Mouse (Mus musculus) MEL (cell line): ENCODE measurements around the gene Col19a1. TPM values are rescaled to one million over a fixed set of nuclear protein-coding genes. Genes with fewer than 3 reads are reported as not detected.

Experiments
- DNase-seq: peaks from one replicate; pipeline ENCODE4 v3.0.0; 2011; ENCODE audit warnings: low read depth, low spot score
- H3K27ac ChIP-seq: 2 replicates; pipeline ENCODE4 v1.5.1; 2012; ENCODE audit warnings: low read depth, mild to moderate bottlenecking, control low read depth, low read length, moderate library complexity; ENCODE audit not compliant: control insufficient read depth
- H3K27me3 ChIP-seq, 2 experiments: fragments of 150-350 bp in 1 of 2; sonication (generic) in 1 of 2; 2 replicates each; pipeline ENCODE4 v1.6.1; 2012; ENCODE audit warnings: low read length in 2 of 2, mild to moderate bottlenecking in 2 of 2, improper control_type of control experiment in 1 of 2, moderate library complexity in 1 of 2; ENCODE audit not compliant: insufficient read depth in 2 of 2, control insufficient read depth in 1 of 2
- H3K36me3 ChIP-seq, 2 experiments: 2 replicates each; pipeline ENCODE4 v1.6.1; 2012 to 2014; ENCODE audit warnings: low read length in 2 of 2, improper control_type of control experiment in 1 of 2, inconsistent platforms in 1 of 2, mild to moderate bottlenecking in 1 of 2; ENCODE audit not compliant: insufficient read depth in 2 of 2, control insufficient read depth in 1 of 2
- H3K4me1 ChIP-seq, 2 experiments: fragments of 150-350 bp in 1 of 2; sonication (generic) in 1 of 2; 2 replicates each; pipeline ENCODE4 v1.6.1; 2012; ENCODE audit warnings: low read length in 2 of 2, improper control_type of control experiment in 1 of 2, mild to moderate bottlenecking in 1 of 2; ENCODE audit not compliant: insufficient read depth in 2 of 2, control insufficient read depth in 1 of 2
- H3K4me3 ChIP-seq, 2 experiments: fragments of 150-350 bp in 1 of 2; sonication (generic) in 1 of 2; 2 replicates each; pipeline ENCODE4 v1.5.1; 2012; ENCODE audit warnings: low read depth in 2 of 2, low read length in 2 of 2, mild to moderate bottlenecking in 2 of 2, moderate library complexity in 2 of 2, control low read depth in 1 of 2, improper control_type of control experiment in 1 of 2; ENCODE audit not compliant: control insufficient read depth in 1 of 2, insufficient read depth in 1 of 2
- H3K79me2 ChIP-seq: 2 replicates; pipeline ENCODE4 v1.6.1; 2012; ENCODE audit warnings: mild to moderate bottlenecking, low read length, moderate library complexity; ENCODE audit not compliant: control insufficient read depth, poor library complexity, insufficient read depth
- H3K9ac ChIP-seq: 2 replicates; pipeline ENCODE4 v1.6.1; 2012; ENCODE audit warnings: low read depth, mild to moderate bottlenecking, control low read depth, low read length, moderate library complexity; ENCODE audit not compliant: control insufficient read depth, poor library complexity, severe bottlenecking
- H3K9me3 ChIP-seq: fragments of 150-350 bp; sonication (generic); replicated peaks from 2 replicates; pipeline ENCODE4 v1.6.1; 2012; ENCODE audit warnings: mild to moderate bottlenecking, low read length, improper control_type of control experiment, moderate library complexity; ENCODE audit not compliant: insufficient read depth
- E2F4 ChIP-seq: IDR thresholded peaks from 2 replicates; pipeline ENCODE4 v1.6.1; 2011; ENCODE audit warnings: low read depth, low read length, improper control_type of control experiment, borderline replicate concordance
- EP300 ChIP-seq, 2 experiments: IDR thresholded peaks; 2 replicates each; pipeline ENCODE4 v1.6.1; 2011; ENCODE audit warnings: improper control_type of control experiment in 2 of 2, low read length in 2 of 2, low read depth in 1 of 2, mild to moderate bottlenecking in 1 of 2
- HCFC1 ChIP-seq: IDR thresholded peaks from 2 replicates; pipeline ENCODE4 v1.6.1; 2012; ENCODE audit warnings: low read depth, mild to moderate bottlenecking, inconsistent platforms, low read length, improper control_type of control experiment, moderate library complexity
- MYB ChIP-seq: IDR thresholded peaks from 2 replicates; pipeline ENCODE4 v1.6.1; 2011; ENCODE audit warnings: mild to moderate bottlenecking, low read depth, low read length, improper control_type of control experiment
- NRF1 ChIP-seq: IDR thresholded peaks from 2 replicates; pipeline ENCODE4 v1.6.1; 2014; ENCODE audit warnings: low read depth, mild to moderate bottlenecking, inconsistent platforms, low read length, improper control_type of control experiment, moderate library complexity; ENCODE audit not compliant: poor library complexity, insufficient read depth, severe bottlenecking
- POLR2AphosphoS5 ChIP-seq: IDR thresholded peaks from 2 replicates; pipeline ENCODE4 v1.6.1; 2012; ENCODE audit warnings: low read depth, borderline replicate concordance, mild to moderate bottlenecking, inconsistent platforms, low read length, moderate library complexity, mixed read lengths
- RAD21 ChIP-seq: IDR thresholded peaks from 2 replicates; pipeline ENCODE4 v1.6.1; 2011; ENCODE audit warnings: mild to moderate bottlenecking, low read depth, low read length, improper control_type of control experiment
- TAL1 ChIP-seq: IDR thresholded peaks from 2 replicates; pipeline ENCODE4 v1.6.1; 2012; ENCODE audit warnings: mild to moderate bottlenecking, inconsistent platforms, low read length, moderate library complexity, mixed read lengths
- TCF12 ChIP-seq: IDR thresholded peaks from 2 replicates; pipeline ENCODE4 v1.6.1; 2014; ENCODE audit warnings: low read depth, mild to moderate bottlenecking, inconsistent platforms, low read length, improper control_type of control experiment, moderate library complexity
- USF1 ChIP-seq: IDR thresholded peaks from 2 replicates; pipeline ENCODE4 v1.6.1; 2014; ENCODE audit warnings: low read depth, mild to moderate bottlenecking, inconsistent platforms, low read length, improper control_type of control experiment, moderate library complexity
- ZKSCAN1 ChIP-seq: IDR thresholded peaks from 2 replicates; pipeline ENCODE4 v1.6.1; 2012; ENCODE audit warnings: low read depth, mild to moderate bottlenecking, inconsistent platforms, low read length, improper control_type of control experiment, moderate library complexity
- ZNF384 ChIP-seq: IDR thresholded peaks from 2 replicates; pipeline ENCODE4 v1.6.1; 2012; ENCODE audit warnings: low read depth, mild to moderate bottlenecking, inconsistent platforms, low read length, improper control_type of control experiment
- polyA plus RNA-seq, 2 experiments: library from polyadenylated mRNA; stranded (reverse) in 1 of 2; unstranded in 1 of 2; fragments of >175 nt in 1 of 2; fragments of >200 nt in 1 of 2; gene quantifications; 2 replicates each; pipeline versions ENCODE4 v1.2.1 to v1.2.4; 2012; ENCODE audit warnings: low replicate concordance in 2 of 2, low read depth in 1 of 2; ENCODE audit not compliant: insufficient read length in 2 of 2, insufficient read depth in 1 of 2, missing spikeins in 1 of 2
- total RNA-seq: library from RNA; depleted of rRNA; stranded (reverse); fragments of 300-350 nt; gene quantifications from 2 replicates; pipeline ENCODE4 v1.2.3, GENCODE M21; 2012

Gene Col19a1
- total and polyA plus RNA-seq, 3 experiments, result not detected

GRCm38 (mm10) chr1:24361990-24362635, 225.2 kb downstream of the Col19a1 start:
- no peaks in the 10 kb centered on the region for H3K9me3 ChIP-seq
- no peak for TF ChIP-seq USF1
- TF ChIP-seq TAL1, result no peak
- no peak for TF ChIP-seq MYB
- no peaks in the 10 kb centered on the region for H3K27me3 ChIP-seq
- no peak for DNase-seq
- H3K4me3 ChIP-seq, result no peak overlapping the region
- H3K9ac ChIP-seq, result no peak overlapping the region
- H3K36me3 ChIP-seq, result no peaks in the 10 kb centered on the region
- no peaks in the 10 kb centered on the region for H3K79me2 ChIP-seq
- H3K27ac ChIP-seq, result no peak overlapping the region
- no peaks in the 10 kb centered on the region for H3K4me1 ChIP-seq

DNA sequence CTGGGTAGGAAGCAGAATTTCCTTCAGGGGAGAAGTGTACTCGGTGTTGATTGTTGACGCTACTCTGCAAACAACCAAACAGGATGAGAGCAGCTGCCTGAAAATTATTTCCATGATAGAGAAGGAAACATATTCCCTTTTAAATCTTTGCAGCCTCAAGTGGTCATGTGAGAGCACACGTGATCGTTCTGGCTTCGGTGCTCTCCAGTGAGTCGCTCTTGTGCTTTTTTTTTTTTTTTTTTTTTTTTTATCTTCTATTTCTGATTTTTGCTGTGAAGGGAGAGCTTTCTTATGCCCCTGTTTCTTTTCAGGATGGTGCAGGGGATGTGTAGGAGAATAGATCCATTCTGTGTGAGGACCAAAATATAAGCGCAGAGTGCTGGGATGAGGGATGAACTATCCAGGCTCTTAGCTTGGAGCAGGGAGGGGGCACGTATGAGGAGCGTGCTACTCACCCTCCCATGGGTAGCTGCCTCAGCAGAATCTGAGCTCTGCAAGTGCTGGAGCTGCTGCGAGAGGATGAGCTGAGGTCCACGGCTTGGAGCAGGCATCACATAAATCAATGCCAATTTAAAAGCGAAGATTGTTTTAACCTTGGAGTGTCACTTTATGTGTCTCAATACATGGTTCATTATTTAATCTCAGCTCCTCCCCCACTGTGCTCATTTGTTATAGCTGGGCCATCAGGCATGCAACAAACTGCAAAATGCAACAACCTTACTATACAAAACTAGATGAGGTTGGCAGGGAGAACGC, 237.6 kb downstream of the Col19a1 start:
- no peaks in the 10 kb centered on the region for H3K36me3 ChIP-seq
- H3K9ac ChIP-seq, result no peak overlapping the region
- H3K9me3 ChIP-seq, result no peaks in the 10 kb centered on the region
- no peaks in the 10 kb centered on the region for H3K27me3 ChIP-seq
- H3K27ac ChIP-seq, result no peak overlapping the region
- no peak for DNase-seq
- no peaks in the 10 kb centered on the region for H3K79me2 ChIP-seq
- H3K4me1 ChIP-seq, result no peaks in the 10 kb centered on the region
- no peak overlapping the region for H3K4me3 ChIP-seq
- no peak for TF ChIP-seq ZKSCAN1
- TF ChIP-seq, all 39 proteins: peak for 0

DNA sequence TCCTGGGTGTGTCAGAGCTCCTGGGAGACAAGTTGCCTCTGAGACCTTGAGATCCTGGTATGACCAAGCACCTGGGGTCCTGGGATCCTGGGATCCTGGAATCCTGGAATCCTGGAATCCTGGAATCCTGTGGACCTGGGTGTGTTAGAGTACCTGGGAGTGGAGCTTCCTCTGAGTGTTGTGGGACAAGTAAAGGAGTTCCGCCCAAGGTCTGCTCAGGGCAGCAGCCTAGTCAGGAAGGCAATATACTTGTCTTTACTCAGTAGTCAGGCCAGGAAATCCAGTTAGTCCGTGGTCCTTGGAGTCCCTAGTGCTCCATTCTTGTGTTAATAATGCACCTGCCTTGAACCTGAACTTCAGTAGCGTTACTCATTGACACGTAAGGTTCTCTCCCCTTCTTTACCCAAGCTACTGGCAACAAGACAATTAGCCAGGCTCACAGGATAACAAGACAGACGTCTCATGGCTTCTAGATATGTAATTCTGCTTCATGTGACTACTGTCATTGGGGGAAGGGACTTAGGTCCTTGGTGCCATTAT, 239.6 kb downstream of the Col19a1 start:
- Histone ChIP-seq H3K4me1 (no peaks in the 10 kb centered on the region), H3K9me3 (no peaks in the 10 kb centered on the region), H3K4me3 (no peak overlapping the region), H3K27ac (no peak overlapping the region), H3K27me3 (no peaks in the 10 kb centered on the region), H3K79me2 (no peaks in the 10 kb centered on the region), H3K9ac (no peak overlapping the region), H3K36me3 (no peaks in the 10 kb centered on the region)
- DNase-seq, result no peak
- TF ChIP-seq NRF1 (no peak), ZNF384 (no peak), E2F4 (no peak), USF1 (no peak), POLR2AphosphoS5 (no peak), TCF12 (no peak), HCFC1 (no peak), RAD21 (no peak), EP300 (IDR thresholded peaks at IDR 0.05; ENCODE audit: low read depth in 1 of 2, low read length in 2 of 2) (no peak)
